Mouse (Mus musculus): ENCODE measurements around the gene Rasgrp4. TPM values are rescaled to one million over a fixed set of nuclear protein-coding genes. Genes with fewer than 3 reads are reported as not detected.

Rasgrp4 gene
- polyA plus RNA-seq (2012; rRNA removed), result 2.3 and 3.5 TPM in 2 replicates

DNA sequence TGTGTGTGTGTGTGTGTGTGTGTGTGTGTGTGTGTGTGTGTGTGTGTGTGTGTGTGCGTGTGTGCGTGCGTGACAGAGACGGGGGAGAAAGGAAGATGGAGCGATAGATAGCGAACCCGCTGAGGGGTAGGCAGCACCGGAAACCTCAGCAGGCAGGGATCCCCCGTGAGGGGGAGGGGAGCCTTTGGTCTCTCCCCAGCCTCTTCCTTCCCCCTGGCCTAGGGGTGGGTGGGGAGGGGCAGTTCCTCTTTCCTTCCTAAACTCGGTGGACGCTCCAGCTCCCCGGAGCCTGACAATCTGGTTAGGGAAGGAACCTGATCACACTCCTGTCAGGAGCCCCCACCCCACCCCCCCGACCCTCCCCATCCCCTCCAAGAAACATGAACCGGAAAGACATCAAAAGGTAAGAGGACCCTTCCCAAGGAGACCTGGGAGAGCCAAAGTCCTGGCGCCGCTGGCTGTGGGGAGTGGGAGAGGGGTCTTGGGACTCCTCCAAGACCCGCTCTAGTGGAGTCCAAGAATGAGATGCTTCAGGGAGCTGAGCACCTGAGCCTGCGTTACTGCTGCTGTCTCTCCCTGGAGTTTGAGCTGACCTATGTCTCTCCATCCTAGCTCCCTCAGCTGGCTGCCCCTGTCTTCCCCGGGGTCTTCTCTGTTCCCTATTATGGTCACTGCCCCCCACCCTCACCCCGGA is at the start of gene Rasgrp4:
TSS of gene Rasgrp4 (plus strand) at position 159 of the 694 bp plus-strand sequence.

DNA sequence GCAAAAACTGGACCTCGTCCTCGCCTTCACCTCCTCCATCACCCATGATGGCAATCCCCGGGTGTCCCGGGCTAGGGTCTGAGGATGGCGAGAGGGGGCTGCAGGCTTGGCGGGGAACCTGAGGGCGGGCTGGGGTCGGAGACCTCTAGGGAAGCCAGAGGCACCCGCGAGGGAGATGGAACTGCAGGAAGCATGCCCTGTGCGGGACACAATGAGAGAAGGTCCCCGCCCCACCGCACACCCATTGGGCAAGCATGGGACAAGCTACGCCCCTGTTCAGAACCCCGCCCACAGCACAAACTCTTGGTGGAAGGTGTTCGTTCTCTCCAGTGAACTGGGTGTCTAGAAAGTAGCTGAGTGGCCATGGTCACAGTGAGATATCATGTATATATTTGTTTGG is 9.7 kb upstream of the Rasgrp4 start, which contains the start of gene Ryr1:
TSS of gene Ryr1 (minus strand) at position 210 of the 400 bp plus-strand sequence.

DNA sequence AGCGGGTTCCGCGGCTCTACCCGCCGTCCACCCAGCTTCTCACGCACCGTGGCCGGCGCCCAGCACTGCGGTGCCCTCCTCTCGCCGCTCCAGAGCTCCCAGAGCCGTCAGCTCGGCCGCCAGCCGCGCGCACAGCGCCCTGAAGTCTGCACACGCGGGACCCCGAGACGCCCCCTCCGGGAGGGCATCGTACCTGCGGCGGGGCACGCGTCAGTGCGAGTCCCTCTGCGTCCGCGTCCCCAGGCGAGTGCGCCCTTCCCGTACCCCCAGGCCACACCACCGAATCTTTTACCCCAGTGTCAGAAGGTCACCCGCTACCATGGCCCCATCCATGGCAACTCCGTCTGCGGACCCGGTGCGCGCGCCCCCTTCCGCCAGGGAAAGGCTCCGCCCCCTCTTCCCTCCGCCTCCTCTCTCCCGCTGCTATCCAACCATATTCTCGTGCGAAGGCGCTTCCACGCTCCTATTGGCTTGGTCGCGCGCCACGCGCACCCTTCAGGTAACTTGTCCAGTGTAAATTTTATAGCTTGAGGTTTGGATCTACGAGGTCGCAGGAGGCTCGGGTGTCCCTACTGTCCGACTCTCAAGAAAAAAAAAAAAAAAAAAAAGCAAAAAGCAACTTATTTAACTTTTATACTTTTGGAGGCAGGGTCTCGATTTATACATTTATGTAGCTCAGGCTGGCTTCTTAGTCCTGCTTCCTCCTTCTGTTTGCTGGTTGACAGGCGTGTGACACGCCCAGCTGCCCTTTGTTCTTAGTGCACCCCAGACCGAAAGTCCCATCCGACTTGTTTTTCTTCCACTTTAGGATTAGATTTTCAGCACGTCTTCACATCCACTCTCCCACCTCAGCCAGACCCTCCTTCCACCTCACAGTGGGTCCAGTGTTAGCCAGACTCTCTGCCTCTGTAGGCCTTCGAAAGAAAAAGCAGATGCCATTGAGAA is 21.5 kb downstream of the Rasgrp4 start, which contains the start of gene Fam98c:
TSS of gene Fam98c (minus strand) at position 397 of the 945 bp plus-strand sequence.

DNA sequence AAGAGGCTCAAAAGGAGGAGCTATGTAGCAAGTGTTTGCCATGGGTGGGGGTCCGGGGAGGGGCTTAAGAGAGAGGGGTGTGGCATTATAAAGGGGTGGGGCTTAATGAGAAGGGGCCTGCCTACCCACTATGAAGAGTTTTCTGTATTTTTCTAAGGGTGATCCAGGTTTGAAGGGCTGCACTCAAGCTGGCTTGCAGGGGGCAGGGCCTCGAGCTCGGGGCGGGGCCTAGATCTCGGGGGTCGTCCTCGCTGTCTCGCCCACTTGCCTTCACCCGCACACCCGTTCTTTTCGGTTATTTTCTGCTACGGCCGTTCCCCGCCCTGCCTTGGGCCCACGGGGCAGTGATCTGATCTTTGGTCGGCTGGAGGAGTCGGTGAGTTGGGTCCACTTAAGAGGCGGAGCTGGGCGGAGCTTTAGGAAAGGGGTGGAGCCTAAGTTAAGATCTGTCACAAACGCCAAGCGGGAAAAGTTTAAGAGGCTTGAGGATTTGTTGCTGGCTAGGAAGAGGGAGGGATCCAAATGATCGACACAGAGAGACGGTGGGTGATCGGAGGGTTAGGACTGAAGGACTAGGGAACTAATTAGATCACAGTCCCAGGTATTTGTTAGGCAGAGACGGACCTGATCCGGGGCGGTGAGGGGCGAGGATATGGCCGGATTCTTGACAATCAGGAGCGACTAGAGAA is 35.6 kb downstream of the Rasgrp4 start, which contains the start of the genes Ggn and Spred3:
TSS of gene Ggn (plus strand) at position 145 of the 689 bp plus-strand sequence.
TSS of gene Spred3 (minus strand) at position 346 of the 689 bp plus-strand sequence.

DNA sequence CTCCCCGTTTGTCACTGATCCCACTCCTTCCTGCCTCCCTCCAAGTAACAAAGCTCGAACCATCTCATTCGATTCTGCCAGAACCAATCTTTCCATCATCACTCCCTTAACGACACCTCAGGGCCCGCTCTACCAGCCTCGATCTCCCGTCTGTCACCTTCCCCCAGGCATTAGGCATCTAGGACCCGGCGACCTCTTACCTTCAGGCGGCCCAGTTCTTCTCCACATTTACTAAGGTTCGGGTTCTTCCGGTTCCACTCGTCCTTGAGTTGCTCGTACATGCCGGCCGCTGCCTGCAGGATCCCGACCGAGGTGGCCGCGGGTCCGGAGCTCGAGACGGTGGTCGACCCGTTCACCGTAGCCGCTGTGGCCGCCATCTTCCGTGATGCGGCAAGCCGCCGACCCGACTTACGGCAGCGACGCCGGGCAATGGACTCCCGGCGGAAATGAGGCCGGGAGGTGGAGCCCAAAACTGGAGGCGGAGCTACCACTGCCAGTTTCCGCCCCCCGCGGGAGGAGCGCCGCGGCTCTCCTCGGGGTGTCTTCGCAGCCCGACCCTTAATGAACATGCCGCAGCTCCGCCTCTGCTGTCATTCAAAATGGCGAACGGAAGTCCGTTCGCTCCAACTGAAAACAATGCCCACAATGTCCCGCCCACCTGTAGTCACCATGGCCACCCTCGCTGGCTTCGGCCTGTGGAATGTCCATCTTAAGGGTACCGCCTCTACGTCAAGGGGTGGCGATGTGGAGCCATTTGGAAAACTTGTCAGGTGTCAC is 45.6 kb downstream of the Rasgrp4 start, which contains the start of gene Psmd8:
TSS of gene Psmd8 (minus strand) at position 625 of the 777 bp plus-strand sequence.

Other genes starting within 250 kb of the Rasgrp4 start
- 152 and 193 TPM in 2 replicates for gene Actn4, start 172.5 kb upstream of the Rasgrp4 start, polyA plus RNA-seq (2012; rRNA removed)
- gene Eif3k, start 153.0 kb upstream of the Rasgrp4 start, polyA plus RNA-seq (2012; rRNA removed), result 480 and 523 TPM in 2 replicates
- 8.5 and 12.6 TPM in 2 replicates for gene Map4k1, start 152.8 kb upstream of the Rasgrp4 start, polyA plus RNA-seq (2012; rRNA removed)
- gene Ryr1, start 9.7 kb upstream of the Rasgrp4 start, polyA plus RNA-seq (2012; rRNA removed), result 2.2 and 7.1 TPM in 2 replicates
- gene Fam98c, start 21.4 kb downstream of the Rasgrp4 start, polyA plus RNA-seq (2012; rRNA removed), result 14.3 and 23.2 TPM in 2 replicates
- gene Ggn, start 35.4 kb downstream of the Rasgrp4 start, polyA plus RNA-seq (2012; rRNA removed), result 0.76 and 0.84 TPM in 2 replicates
- gene Spred3, start 35.6 kb downstream of the Rasgrp4 start, polyA plus RNA-seq (2012; rRNA removed), result 16.9 and 19.6 TPM in 2 replicates
- 232 and 263 TPM in 2 replicates for gene Psmd8, start 45.9 kb downstream of the Rasgrp4 start, polyA plus RNA-seq (2012; rRNA removed)
- gene Catsperg1, start 79.2 kb downstream of the Rasgrp4 start, polyA plus RNA-seq (2012; rRNA removed), result 1.3 and 2.1 TPM in 2 replicates
- gene Kcnk6, start 97.7 kb downstream of the Rasgrp4 start, polyA plus RNA-seq (2012; rRNA removed), result 1.0 and 2.1 TPM in 2 replicates
- 31.7 and 57.8 TPM in 2 replicates for gene Yif1b, start 103.5 kb downstream of the Rasgrp4 start, polyA plus RNA-seq (2012; rRNA removed)
- gene 2200002D01Rik, start 113.6 kb downstream of the Rasgrp4 start, polyA plus RNA-seq (2012; rRNA removed), result 1.4 and 4.8 TPM in 2 replicates
- gene Spint2, start 147.1 kb downstream of the Rasgrp4 start, polyA plus RNA-seq (2012; rRNA removed), result 25.7 and 29.7 TPM in 2 replicates
- 21.8 and 41.9 TPM in 2 replicates for gene Ppp1r14a, start 154.5 kb downstream of the Rasgrp4 start, polyA plus RNA-seq (2012; rRNA removed)
- gene Dpf1, start 169.1 kb downstream of the Rasgrp4 start, polyA plus RNA-seq (2012; rRNA removed), result 40.1 and 89.5 TPM in 2 replicates